Mouse (Mus musculus) thymus, adult 2 months (tissue): ENCODE results near the gene Gm13283.
"Not testable (repeated sequence)": the region's sequence is repeated elsewhere in the genome, so short reads cannot be mapped to it uniquely, and the experiment has no call there.

Source experiments
- CTCF ChIP-seq: fragments of 200-500 bp; IDR thresholded peaks from 2 replicates; pipeline ENCODE4 v1.5.1; 2012; ENCODE audit warnings: mild to moderate bottlenecking, control low read depth, low read length, moderate library complexity, borderline replicate concordance; ENCODE audit not compliant: control insufficient read depth, poor library complexity, insufficient read depth; ENCODE audit errors: extremely low read depth
- POLR2A ChIP-seq: fragments of 200-500 bp; IDR thresholded peaks from 2 replicates; pipeline ENCODE4 v1.6.1; 2012; ENCODE audit warnings: mild to moderate bottlenecking, low read length, control low read depth, moderate library complexity; ENCODE audit not compliant: control insufficient read depth, poor library complexity, insufficient read depth; ENCODE audit errors: extremely low read depth

- not testable (repeated sequence) for TF ChIP-seq CTCF, POLR2A
Observed at GRCm38 (mm10) chr4:88759610-88760268, at the start of gene Gm13283.
